Mouse (Mus musculus) cerebellum, adult 18-20 months (tissue): ENCODE results near the gene Cep126.

Source experiments
- DNase-seq, 2 experiments: peaks; one replicate each; pipeline ENCODE4 v3.0.0; 2021

Cep126 gene

GRCm38 (mm10) chr9:8134117-8134574 is at the start of gene Cep126:
Gene Cep126 (minus strand): TSS chr9:8134294.
- DNase-seq: peak; percentile 86 to 89

GRCm38 (mm10) chr9:8179554-8179953 is 45.5 kb upstream of the Cep126 start:
- DNase-seq: no peak

- DNase-seq: no peak
These were observed 43.0 kb upstream of the Cep126 start for GRCm38 (mm10) chr9:8177099-8177498.

GRCm38 (mm10) chr9:8157011-8157410 is 22.9 kb upstream of the Cep126 start:
- no peak for DNase-seq

- no peak for DNase-seq
These were observed 5.4 kb upstream of the Cep126 start for GRCm38 (mm10) chr9:8139501-8139900.

- no peak for DNase-seq
These were observed 443 bp downstream of the Cep126 start for GRCm38 (mm10) chr9:8133586-8134115.

DNA sequence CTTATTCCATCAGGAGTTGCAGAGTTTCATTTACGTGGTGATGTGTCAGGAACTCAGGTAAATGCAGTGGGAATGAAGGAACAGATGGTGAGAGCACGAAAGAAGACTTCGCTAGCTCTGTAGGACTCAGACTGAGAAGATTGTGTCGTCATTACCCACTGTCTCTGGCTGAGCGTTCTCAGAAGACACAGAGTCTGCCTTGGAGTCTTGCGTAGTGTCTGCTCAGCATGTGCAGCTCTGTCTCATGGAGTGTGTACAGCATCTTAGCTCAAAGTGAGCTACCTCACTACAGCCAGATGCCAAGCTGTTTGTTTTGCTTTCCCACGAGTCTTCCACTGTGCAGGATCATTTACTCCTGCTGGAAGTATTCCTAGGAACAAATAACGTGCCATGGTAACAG is 10.6 kb downstream of the Cep126 start:
- no peak for DNase-seq

DNA sequence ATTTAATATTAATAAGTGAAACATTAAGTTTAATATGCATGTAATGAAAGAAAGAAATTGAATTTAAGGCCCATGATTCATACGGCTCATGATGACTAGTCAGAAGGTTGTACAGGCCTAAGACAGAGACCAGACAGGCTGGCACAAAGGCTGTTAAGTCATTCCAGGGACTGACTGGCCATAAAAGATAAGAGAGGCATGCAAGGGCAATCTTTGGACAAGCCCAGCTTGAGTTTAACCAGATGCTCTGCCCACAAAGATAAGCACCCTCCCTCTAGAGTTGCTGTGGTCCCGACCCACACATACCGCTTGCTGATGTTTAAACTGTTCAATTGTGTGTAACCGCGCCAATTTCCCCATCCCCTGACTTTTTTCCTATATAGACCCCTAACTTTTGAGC is 19.6 kb downstream of the Cep126 start:
- no peak for DNase-seq

- no peak for DNase-seq
These were observed 31.0 kb downstream of the Cep126 start for GRCm38 (mm10) chr9:8103050-8103449.

DNA sequence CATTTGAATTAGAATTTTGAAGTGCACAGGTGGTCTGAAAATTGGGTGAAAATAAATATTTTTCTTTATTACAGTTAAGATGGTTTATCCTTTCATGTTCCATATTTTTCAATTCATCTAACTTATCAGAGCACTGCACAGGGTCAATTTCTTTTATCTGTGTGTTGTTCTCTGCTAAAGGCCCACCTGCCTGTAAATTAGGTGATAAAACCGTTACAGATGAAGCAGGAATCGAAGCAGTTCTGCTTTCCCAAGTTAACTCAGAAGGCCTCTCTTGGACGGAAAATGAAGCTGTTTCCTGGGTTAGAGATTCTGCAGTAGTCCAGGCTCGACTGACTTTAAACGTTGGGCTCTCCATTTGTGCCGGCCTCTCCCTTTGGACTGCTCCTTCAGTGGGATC is 33.1 kb downstream of the Cep126 start:
- DNase-seq: no peak

GRCm38 (mm10) chr9:8078882-8079281 is 55.2 kb downstream of the Cep126 start:
- DNase-seq: no peak

DNA sequence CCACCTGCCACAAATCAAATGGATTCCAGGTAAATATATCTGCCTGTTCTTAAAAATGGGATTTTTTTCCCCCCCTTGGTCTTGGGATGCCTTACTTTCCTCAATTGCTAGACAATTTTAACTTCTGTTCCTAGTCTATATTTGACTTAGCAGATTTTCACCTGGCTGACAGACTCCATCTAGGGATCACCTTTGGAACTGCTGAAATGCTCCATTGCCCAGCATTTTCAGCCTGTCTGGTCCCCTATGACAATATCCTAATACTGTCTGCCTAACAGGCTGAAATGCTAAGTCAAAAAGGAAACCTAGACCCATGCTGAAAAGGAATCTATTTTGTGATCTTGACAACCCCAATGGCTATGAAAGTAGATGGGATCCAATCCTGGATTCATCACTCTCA is 59.7 kb downstream of the Cep126 start:
- DNase-seq: peak; percentile 26 to 30

DNA sequence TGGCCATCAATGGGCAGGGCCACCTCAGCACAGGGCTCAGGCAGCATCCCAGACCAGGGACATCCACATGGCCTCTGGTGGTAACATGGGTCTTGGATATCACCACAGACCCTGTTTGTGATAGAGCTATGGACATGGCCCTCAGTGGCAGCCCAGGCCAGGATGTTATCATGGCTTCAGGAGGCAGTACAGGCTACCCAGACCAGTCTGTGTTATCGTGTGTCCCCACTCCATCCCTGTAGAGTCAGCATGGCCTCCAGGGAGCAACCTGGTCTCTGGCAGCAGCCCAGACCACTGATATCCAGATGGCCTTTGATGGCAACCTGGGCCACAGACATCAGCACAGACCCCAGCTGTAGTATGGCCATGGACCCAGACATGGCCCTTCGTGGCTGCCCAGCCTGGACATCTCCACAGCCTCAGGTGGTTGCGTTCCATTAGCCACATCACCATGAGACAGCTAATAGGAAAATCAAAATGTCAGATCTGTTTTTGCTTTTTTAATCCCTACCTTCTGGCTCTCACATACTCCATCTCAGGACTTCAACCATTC is 60.8 kb downstream of the Cep126 start:
- DNase-seq: no peak

DNA sequence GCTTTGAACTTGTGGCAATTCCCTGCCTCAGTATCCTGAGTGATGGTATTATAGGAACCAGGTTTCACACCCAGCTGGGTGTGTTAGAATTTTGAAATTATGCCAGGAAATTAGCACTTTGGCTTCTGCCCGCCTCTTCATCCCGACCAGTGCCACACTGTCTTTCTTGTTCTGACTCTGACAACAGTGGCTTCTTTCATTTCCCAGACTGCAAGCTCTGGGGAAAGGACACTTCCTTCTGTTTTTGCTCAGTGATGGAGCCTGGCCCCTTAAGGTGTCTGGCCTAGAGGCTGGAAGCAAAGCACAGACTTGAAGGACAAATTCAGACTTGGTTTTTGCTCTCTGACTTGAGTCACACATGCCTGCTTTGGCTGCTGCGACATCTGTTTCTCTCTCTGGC is 74.5 kb downstream of the Cep126 start:
- DNase-seq: no peak

GRCm38 (mm10) chr9:8054831-8055230 is 79.3 kb downstream of the Cep126 start:
- no peak for DNase-seq

- no peak for DNase-seq
These were observed 91.1 kb downstream of the Cep126 start for GRCm38 (mm10) chr9:8043044-8043387.

GRCm38 (mm10) chr9:8042338-8043043 is 91.6 kb downstream of the Cep126 start, which contains the start of gene Cfap300:
Gene Cfap300 (minus strand): TSS chr9:8042823.
- peak; percentile 97 to 98 for DNase-seq

DNA sequence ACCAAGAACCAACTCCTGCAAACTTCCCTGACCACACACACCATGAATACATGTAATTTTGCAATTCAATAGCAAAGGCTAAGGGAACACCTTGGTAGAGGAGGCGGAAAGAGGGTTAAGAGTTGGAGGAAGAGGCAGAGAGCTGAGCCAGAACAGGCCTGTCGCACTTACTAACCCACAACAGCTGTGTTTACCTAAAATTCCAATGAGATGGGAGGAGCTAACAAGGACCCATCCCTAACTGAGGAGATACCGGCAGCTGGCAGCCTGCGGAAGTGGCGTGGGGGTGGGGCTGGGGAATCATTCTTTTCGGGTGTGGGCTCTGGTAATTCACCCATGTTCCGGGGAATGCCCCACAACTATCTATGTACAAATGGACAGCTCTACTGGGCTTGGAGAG is 98.5 kb downstream of the Cep126 start:
- DNase-seq: no peak

DNA sequence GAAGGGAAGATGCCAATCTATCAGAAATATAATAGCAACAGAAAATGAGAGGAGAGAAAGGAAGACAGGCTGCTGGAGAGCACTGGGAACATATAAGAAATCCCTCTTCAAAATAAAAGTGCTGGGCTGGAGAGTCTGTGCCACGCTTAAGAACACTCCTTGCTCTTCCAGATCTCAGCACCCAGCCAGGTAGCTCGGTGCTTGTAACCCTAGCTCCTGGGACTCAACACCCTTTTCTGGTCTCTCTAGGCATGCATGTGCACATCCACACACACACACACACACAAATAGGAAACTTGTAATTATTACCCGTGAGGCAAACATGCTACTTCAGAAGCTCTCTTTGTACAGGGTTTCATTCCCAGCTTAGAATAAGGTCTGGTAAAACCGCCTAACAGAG is 99.0 kb downstream of the Cep126 start:
- no peak for DNase-seq

- no peak for DNase-seq
These were observed 100.0 kb downstream of the Cep126 start for GRCm38 (mm10) chr9:8034143-8034542.

DNA sequence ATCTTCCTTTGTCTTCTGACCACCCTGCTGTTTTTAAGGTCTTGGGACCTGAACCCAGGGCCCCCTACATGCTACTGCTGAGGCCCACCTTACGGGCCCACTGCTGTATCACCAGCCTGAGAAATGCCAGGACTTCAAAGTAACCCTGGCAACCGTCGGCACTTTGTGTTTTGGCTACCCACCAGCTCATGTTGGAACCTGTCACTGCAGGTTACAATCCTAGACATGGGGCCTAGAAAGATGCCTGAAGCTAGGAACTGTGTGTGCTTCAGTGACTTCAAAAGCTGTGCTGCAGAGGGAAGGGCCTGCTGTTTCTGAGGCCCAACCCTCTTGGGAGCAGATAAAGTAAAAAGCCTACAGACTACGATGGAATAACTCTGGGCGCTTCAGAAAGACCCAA is 101.2 kb downstream of the Cep126 start:
- no peak for DNase-seq
